In genomic region chr5:146963118-146963936, GRCm38 (mm10) we compare ENCODE assay signal across 8 mouse cellular contexts. TPM values are rescaled to one million over a fixed set of nuclear protein-coding genes. Genes with fewer than 3 reads are reported as not detected.
A peak's percentile ranks its signal among the peaks of the same experiment; 100 is the strongest.
DNase-seq lines count a peak whose midpoint lies in the region; ATAC-seq lines count a peak whose summit lies in the region.

Gene Mtif3, minus strand, starts transcription at chr5:146963800.

- WGBS in hindbrain, embryonic 14.5 days, result 2% methylated on average over 46 of the region's 46 CpGs

- peak within 1 kb of the TSS; percentile 54 for H3K4me3 ChIP-seq in hindbrain, embryonic 14.5 days (replicated peaks; ENCODE audit: low read length)

- H3K4me2 ChIP-seq in hindbrain, embryonic 14.5 days (replicated peaks), result peak within 1 kb of the TSS; percentile 71

- peak within 1 kb of the TSS; percentile 28 for H3K27ac ChIP-seq in hindbrain, embryonic 14.5 days

- H3K9ac ChIP-seq in hindbrain, embryonic 14.5 days, result peak within 1 kb of the TSS; percentile 55

- peak; percentile 85 for ATAC-seq in hindbrain, embryonic 14.5 days (ENCODE audit: low FRiP score)

- H3K36me3 ChIP-seq in hindbrain, embryonic 14.5 days (replicated peaks; ENCODE audit: control insufficient read depth, insufficient read depth), result peaks cover 14% of the 10 kb centered on the region; the same call in 1 of the 2 replicates

- DNase-seq in R1 (ENCODE audit: low read depth, low spot score), result peak; percentile 94
- peak; percentile 92 to 94 for DNase-seq in cerebellum, postnatal 25 days
- DNase-seq in frontal cortex, postnatal 25 days (ENCODE audit: low spot score in 2 of 2), result peak; percentile 66 to 72
- peak; percentile 87 for DNase-seq in hindbrain, embryonic 14.5 days (ENCODE audit: low spot score)
- DNase-seq in left cerebral cortex, adult 11 months (ENCODE audit: low spot score), result peak; percentile 77
- peak; percentile 85 to 89 for DNase-seq in lung, postnatal 4 days
- DNase-seq in retina, postnatal 7 days (ENCODE audit: low read depth, low spot score), result peak; percentile 80
- peak; percentile 77 for DNase-seq in urinary bladder, adult 2 months (ENCODE audit: low spot score)

- H3K27me3 ChIP-seq in hindbrain, embryonic 14.5 days (ENCODE audit: control insufficient read depth, insufficient read depth, low read length), result no peaks in the 10 kb centered on the region

- no peaks in the 10 kb centered on the region for H3K9me3 ChIP-seq in hindbrain, embryonic 14.5 days (ENCODE audit: control insufficient read depth, low read length)

- H3K4me1 ChIP-seq in hindbrain, embryonic 14.5 days (replicated peaks; ENCODE audit: control insufficient read depth, insufficient read depth, low read length), result peaks cover 11% of the 10 kb centered on the region

RNA-seq across cellular contexts. Expression of gene Mtif3, which starts in this region (rescaled TPM):
- polyA plus RNA-seq in hindbrain, embryonic 14.5 days (2014; fragmentation: Nextera tagmentation; extraction: Ambion mirVana), result 27.4 and 28.5 TPM in 2 replicates
- polyA plus RNA-seq in urinary bladder, adult 2 months (2012; rRNA removed), result 20.7 and 22.0 TPM in 2 replicates

Comparison
In these comparisons a context has a peak if more than half of its experiments do, and no peak if none do; other contexts are left out.
1. Peak in every context shown above with its lines: DNase-seq, ATAC-seq, H3K4me3 ChIP-seq and H3K27ac ChIP-seq.